Mouse (Mus musculus): ENCODE data around the gene Tfrc.

Gene Tfrc

GRCm38 (mm10) chr16:32646014-32646413, 37.3 kb downstream of the Tfrc start:
- DNase-seq (ENCODE audit: low read depth, low spot score): no peak

GRCm38 (mm10) chr16:32647712-32648111, 39.0 kb downstream of the Tfrc start:
- DNase-seq (ENCODE audit: low read depth, low spot score): no peak

- DNase-seq (ENCODE audit: low read depth, low spot score): no peak
Measured at GRCm38 (mm10) chr16:32650461-32650860, 41.7 kb downstream of the Tfrc start.

GRCm38 (mm10) chr16:32650974-32651618, 42.4 kb downstream of the Tfrc start:
- DNase-seq (ENCODE audit: low read depth, low spot score): no peak

- no peak for DNase-seq (ENCODE audit: low read depth, low spot score)
Measured at GRCm38 (mm10) chr16:32654071-32654733, 45.5 kb downstream of the Tfrc start.

- no peak for DNase-seq (ENCODE audit: low read depth, low spot score)
Measured at GRCm38 (mm10) chr16:32655534-32655933, 46.8 kb downstream of the Tfrc start.

- DNase-seq (ENCODE audit: low read depth, low spot score): no peak
Measured at GRCm38 (mm10) chr16:32656321-32656720, 47.6 kb downstream of the Tfrc start.

GRCm38 (mm10) chr16:32656794-32657193, 48.1 kb downstream of the Tfrc start:
- no peak for DNase-seq (ENCODE audit: low read depth, low spot score)

GRCm38 (mm10) chr16:32657498-32658250, 49.0 kb downstream of the Tfrc start:
- DNase-seq (ENCODE audit: low read depth, low spot score): no peak

GRCm38 (mm10) chr16:32658743-32659171, 50.0 kb downstream of the Tfrc start:
- DNase-seq (ENCODE audit: low read depth, low spot score): no peak

- no peak for DNase-seq (ENCODE audit: low read depth, low spot score)
Measured at GRCm38 (mm10) chr16:32659385-32659784, 50.7 kb downstream of the Tfrc start.

- DNase-seq (ENCODE audit: low read depth, low spot score): no peak
Measured at GRCm38 (mm10) chr16:32660095-32660494, 51.4 kb downstream of the Tfrc start.

GRCm38 (mm10) chr16:32660557-32661321, 52.0 kb downstream of the Tfrc start:
- DNase-seq (ENCODE audit: low read depth, low spot score): no peak

- DNase-seq (ENCODE audit: low read depth, low spot score): no peak
Measured at GRCm38 (mm10) chr16:32661493-32661921, 52.8 kb downstream of the Tfrc start.

- no peak for DNase-seq (ENCODE audit: low read depth, low spot score)
Measured at GRCm38 (mm10) chr16:32662372-32662771, 53.7 kb downstream of the Tfrc start.

- DNase-seq (ENCODE audit: low read depth, low spot score): no peak
Measured at GRCm38 (mm10) chr16:32663231-32663858, 54.6 kb downstream of the Tfrc start.

GRCm38 (mm10) chr16:32664211-32664610, 55.5 kb downstream of the Tfrc start:
- no peak for DNase-seq (ENCODE audit: low read depth, low spot score)

- no peak for DNase-seq (ENCODE audit: low read depth, low spot score)
Measured at GRCm38 (mm10) chr16:32665851-32666665, 57.3 kb downstream of the Tfrc start.

GRCm38 (mm10) chr16:32666671-32667551, 58.2 kb downstream of the Tfrc start:
- no peak for DNase-seq (ENCODE audit: low read depth, low spot score)

- no peak for DNase-seq (ENCODE audit: low read depth, low spot score)
Measured at GRCm38 (mm10) chr16:32667552-32667872, 58.8 kb downstream of the Tfrc start.
